Mouse (Mus musculus): ENCODE data around the gene Ly6g6d.
A peak's percentile ranks its signal among the peaks of the same experiment; 100 is the strongest.

The Ly6g6d gene

DNA sequence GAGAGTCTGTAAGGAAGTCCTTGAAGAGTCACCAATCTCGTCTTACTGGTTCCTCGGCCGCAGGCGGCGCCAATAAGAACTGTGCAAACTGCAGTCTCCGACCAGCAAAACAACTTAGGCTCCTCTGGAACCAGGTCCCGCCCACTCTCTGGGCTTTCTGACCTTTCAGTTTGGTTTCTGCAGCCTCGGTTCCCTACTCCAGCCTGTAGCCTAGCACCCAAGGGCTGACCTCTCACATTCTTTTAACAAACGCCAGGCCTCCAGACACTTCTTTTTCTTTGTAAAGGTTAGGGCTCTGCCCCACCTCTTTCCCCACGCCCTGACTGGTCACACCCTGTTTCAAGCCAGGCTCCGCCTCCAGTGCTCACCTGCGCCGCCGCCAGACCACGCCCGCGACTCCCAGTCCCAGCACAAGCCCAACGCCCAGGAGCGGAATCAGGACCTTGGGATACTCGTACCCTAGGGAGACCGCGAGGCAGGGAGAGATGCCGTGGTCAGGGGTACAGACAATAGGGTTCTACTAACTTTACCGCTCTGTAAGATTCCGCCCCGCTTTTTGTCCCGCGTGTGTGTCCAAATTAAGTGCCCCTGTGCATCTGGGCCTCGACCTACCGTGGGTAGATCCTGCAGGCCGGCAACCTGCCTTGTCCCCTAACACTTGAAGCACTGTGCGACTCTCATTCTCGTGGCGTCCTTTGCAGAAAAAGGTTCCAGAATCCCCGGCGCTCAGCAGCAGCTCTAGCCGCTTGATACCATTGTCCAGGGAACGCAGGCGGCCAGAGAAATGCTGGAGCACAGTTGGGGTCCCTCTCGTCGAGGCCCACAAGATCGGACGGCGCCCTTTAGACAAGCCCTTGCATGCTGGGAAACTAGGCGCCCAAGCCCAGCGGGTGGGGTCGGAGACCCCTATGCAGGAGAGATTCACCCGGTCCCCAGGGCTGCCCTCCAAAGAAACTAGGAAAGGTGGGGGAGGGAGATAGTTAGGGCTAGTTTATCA, 12.6 kb downstream of the Ly6g6d start, which contains the start of gene Ly6g6c:
Ly6g6c (plus strand) TSS at position 438 of the 997 bp plus-strand sequence.
- peak; percentile 84 for DNase-seq

- peak; percentile 20 for DNase-seq
These were observed 13.4 kb downstream of the Ly6g6d start for GRCm38 (mm10) chr17:35064378-35064877.

DNA sequence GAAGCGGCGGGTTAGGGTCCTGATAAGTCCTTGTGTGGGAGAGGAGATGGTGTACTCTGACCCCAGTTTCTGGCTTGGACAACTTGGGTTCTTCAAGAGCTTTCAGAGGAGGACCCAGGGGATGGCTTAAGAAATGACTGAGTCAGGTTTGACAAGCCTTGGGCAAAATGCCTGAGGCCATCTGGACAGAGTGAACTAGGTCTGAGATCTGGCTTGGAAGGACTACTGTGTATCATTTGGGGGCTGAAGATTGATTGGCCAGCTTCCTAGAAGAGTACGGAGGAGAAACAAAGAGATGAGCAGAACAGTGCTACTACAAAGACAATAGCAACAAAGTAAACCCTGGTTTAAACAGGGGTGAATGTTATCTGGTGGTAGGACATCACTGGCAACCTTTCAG, 14.4 kb downstream of the Ly6g6d start:
- no peak for DNase-seq

DNA sequence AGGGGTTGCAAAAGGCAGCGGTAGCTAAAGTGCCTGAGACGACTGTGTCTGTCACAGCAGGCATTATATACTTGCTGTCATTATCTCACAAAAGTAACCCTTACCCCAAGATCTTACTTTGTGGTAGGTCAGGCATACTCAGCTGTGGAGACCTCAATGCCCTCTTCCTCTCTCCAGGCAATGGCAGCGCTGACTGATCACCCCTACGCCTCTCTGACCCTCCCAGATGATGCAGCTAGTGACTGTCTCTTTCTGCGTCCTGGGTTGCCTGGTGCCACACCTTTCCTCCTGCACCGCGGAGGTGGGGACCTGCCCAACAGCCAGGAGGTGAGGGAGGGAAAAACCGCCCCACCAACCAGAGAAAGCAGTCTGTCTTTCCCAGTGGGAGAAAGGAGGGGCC, 16.6 kb downstream of the Ly6g6d start:
- DNase-seq, result no peak

DNA sequence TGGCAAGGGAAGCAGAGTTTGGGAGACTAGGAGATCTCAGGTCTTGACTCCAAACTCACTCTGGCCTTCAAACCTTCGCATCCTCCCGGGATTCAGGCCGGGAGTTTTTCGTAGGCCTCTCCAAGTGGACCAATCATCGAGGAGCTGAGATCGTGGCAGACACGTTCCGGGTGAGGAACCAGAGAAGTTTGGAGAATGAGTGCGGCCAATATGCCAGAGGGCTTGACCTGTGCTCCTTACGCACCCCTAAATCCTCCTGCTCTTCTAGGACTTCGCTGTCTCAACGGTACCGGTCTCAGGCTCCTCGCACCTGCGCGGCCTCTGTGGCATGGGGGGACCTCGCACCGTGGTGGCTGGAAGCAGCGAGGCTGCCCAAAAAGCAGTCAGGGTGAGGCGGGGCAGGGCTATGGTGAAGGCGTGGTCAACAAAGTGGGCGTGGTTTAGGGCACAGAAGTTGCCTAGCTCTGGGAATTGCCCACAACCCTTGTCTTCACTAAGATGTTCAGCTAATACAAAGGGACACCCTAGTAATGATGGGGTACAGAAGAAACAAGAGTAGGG, 17.0 kb downstream of the Ly6g6d start:
- DNase-seq, result peak; percentile 42

GRCm38 (mm10) chr17:35060071-35060470, 17.8 kb downstream of the Ly6g6d start:
- no peak for DNase-seq

DNA sequence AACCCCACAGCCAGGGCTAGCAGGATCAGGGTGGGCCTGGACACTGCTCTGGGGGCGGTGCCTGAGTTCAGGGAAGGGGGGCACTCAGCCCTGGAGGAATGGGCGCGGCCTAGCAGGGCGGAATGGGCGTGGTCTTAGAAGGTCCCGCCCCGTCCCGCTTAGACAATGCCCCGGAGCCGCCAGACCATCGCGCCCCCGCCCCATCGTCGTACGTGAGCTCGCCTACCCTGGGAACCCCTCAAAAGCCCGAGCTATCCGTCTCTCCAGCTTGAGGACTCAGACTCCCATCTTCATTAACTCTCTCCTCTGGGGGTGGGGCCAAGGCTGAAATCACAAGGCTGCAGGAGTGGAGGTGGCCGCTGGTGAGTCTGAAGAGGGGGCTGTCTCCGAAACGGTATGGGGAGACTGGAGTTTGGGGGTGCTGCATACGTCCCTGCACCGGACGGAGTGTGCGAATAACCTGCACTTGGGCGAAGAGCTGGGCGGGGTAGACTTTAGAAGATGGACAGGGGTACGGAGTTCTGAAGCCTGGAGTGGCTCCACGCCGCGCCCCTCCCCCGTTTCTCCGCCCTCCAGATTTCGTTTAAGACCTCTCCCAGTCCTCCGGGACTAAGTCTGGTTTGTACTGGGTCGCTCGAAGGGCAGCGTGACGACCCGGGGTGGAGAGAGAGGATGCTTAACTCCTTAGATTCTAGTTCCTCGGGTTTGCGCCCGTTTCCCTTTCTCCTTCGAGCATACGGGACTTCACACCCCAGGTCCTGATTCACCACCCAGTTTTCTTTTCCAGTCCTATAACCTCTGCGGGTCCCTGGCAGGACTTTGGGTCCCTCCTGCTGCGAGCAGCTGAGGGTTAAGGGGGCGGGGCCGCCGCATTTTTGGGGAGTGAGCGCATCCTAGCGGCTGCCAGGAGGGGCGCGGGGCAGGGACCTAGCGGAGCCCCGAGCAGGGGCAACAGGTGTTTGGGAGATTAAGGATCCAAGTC, 18.7 kb downstream of the Ly6g6d start, which contains the start of gene Ddah2:
Ddah2 (plus strand) TSS at position 125 of the 982 bp plus-strand sequence.
- DNase-seq, result peak; percentile 95

GRCm38 (mm10) chr17:35058316-35058715, 19.5 kb downstream of the Ly6g6d start:
- no peak for DNase-seq

- DNase-seq, result no peak
These were observed 20.8 kb downstream of the Ly6g6d start for GRCm38 (mm10) chr17:35057090-35057489.

- peak; percentile 44 for DNase-seq
These were observed 22.0 kb downstream of the Ly6g6d start for GRCm38 (mm10) chr17:35055691-35056495.

DNA sequence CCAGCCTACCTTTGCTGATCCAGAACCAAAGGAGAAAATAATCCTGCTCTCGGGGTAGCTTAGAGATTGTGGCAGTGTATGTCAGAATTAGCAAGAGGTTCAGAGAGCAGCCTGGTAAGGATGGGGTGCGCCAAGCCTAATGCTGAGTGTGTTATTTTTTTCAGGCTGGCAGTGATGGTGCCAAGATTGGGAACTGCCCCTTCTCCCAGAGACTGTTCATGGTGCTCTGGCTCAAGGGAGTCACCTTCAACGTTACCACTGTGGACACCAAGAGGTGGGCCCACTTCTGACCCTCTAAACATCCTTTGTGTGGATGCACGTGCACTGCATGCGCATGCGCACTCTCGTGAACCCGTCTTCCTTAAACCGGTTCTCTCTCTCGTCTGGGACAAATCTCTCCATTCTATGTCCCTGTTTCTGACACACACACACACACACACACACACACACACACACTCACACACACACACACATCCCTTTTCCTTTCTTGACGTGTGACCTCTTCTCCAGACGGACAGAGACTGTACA, 25.5 kb downstream of the Ly6g6d start:
- DNase-seq, result no peak

DNA sequence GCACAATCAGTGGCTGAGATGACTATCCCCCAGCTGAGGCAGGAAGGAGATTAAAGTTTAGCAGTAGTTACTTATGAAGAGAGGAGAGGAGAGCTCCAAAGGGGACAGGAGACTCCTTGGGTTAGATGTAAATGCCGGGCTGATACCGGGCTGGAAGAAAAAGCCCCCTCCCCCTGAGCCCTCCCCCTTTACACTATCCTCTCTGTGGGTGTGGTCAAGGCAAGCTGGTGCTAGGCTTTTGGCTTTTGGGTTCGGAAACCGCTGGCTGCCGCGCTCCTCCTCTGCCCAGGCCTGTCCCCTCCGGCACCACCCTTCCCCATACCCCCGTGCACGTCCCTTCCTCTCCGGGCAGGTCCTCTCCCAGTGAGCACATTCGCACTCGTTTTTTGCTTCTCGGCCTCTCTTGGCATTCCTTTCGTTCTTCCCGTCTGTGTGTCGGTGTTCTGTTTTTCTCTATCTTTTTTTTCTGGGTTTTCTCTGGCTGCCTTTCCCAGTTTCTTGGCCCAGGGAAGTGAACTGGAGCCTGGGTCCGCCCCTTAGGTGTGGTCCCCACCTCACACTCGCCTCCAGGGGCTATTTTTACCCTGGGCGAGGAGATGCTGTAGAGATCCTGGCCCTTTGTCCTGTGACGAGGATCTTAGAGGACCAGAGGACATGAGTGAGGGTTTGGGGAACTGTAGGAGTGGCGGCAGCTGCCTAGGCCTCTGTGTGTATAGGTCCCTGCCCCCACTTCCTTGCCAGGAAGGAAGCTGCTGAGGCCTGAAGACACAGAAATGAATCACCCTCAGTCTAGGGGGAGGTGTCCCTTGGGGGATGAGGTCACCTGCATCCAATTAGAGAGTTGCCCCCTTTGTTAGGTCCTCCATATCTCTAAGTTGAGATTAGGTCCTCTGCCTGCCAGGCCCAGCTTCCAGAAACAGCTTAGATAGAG, 26.4 kb downstream of the Ly6g6d start:
- DNase-seq, result peak; percentile 89

DNA sequence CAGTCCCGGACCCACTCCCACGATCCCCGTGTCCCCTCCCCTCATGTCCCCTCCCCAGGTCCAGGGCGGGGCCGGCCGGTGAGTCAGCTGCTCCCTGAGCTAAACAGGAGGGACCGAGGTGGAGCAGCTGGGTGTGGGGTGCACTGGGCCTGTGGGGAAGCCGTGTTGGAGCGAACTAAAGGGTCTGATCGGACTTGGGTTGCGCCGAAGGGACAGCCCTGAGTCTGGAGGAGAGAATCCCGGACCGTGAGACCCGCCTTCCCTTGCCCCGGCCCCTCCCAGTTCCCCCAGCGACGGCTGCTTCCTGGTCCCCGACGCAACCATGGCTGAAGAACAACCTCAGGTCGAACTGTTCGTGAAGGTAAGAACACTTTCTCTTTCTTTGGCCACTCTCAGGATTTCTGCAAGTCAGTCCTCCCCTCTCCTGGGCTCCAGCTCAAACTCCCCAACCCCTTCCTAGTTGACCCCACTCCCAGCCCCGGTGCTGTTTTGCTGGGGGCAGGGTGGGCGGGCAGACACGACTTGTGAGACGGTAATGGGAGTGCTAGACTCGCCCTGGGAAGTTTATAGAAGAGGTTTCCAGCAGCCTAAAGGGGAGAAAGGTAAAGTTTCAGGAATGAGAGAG, 27.6 kb downstream of the Ly6g6d start:
- DNase-seq, result peak; percentile 87

DNA sequence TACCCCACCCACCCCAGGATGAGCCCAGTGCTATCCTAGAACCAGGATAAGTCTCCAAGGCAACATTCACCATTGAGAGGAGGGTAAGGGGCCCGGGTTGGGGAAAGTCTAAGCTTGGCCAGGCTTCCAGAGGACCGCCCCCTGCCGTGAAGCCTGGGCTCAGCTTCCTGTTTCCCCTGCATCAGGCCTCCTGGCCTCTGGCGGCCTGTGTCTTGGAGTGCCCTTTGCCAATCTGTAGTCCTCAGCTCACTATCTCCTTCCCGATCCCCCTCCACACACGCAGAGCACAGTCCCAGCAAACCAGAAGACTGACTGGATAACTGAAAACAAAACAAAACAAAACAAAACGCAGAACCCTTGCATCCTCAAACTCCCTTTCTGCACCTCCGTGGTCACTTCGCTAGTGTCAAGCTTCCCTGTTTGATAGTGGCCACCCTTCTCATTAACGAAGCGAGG, 28.3 kb downstream of the Ly6g6d start, which contains the start of gene Clic1:
Clic1 (plus strand) TSS at position 406 of the 456 bp plus-strand sequence.
- DNase-seq, result peak; percentile 72

- no peak for DNase-seq
These were observed 28.9 kb downstream of the Ly6g6d start for GRCm38 (mm10) chr17:35048932-35049440.

DNA sequence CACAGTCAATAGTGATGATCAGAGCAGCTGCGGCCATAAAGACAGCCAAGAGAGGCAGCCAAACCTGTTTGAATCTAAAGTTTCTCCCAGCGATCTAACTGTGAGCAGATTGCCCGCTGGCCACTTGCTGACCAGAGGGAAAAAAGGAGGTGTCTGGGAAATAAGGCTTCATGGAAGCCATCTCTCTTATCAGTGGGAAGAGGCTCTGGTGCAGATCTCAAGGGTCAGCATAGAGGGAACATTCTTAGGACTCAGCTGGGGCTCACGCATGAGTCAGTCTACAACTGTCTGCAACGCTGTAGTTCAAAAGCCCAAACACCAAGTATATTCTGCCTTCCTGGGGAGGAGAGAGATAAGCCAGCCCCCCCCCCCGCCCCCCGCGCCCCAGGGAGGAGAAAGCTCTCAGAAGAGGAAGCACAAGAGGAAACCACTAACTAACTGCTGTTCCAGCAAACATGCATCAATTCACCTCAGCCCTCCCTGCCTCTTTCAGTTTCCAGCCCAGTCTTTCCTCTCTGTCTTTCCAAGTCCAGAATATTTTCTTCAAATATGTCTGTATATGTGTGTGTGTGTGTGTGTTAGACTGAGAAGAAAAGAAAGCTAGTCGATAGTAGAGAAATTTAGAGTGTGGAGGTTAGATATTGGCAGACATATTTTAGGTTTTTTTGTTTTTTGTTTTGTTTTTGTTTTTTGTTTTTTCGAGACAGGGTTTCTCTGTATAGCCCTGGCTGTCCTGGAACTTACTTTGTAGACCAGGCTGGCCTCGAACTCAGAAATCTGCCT, 29.5 kb downstream of the Ly6g6d start:
- DNase-seq, result peak; percentile 32

GRCm38 (mm10) chr17:35047688-35048087, 30.2 kb downstream of the Ly6g6d start:
- DNase-seq, result peak; percentile 73

Data from kidney, postnatal 14 days (tissue).